Mouse (Mus musculus): ENCODE measurements around the gene Nfkbib.
A peak's percentile ranks its signal among the peaks of the same experiment; 100 is the strongest.

Nfkbib gene

GRCm38 (mm10) chr7:28767462-28767965 is at the start of gene Nfkbib:
Gene Nfkbib (minus strand): TSS chr7:28767512.
- no peak for DNase-seq

- no peak for DNase-seq
Measured at GRCm38 (mm10) chr7:28816920-28817319, 49.6 kb upstream of the Nfkbib start.

- no peak for DNase-seq
Measured at GRCm38 (mm10) chr7:28816201-28816600, 48.9 kb upstream of the Nfkbib start.

- DNase-seq = no peak
Measured at GRCm38 (mm10) chr7:28815230-28815629, 47.9 kb upstream of the Nfkbib start.

- no peak for DNase-seq
Measured at GRCm38 (mm10) chr7:28814306-28815034, 47.2 kb upstream of the Nfkbib start.

GRCm38 (mm10) chr7:28812949-28813348 is 45.6 kb upstream of the Nfkbib start:
- DNase-seq = no peak

GRCm38 (mm10) chr7:28812436-28812835 is 45.1 kb upstream of the Nfkbib start:
- no peak for DNase-seq

GRCm38 (mm10) chr7:28811640-28812275 is 44.4 kb upstream of the Nfkbib start:
- no peak for DNase-seq

GRCm38 (mm10) chr7:28811228-28811627 is 43.9 kb upstream of the Nfkbib start:
- peak; percentile 97 for DNase-seq

- peak; percentile 98 for DNase-seq
Measured at GRCm38 (mm10) chr7:28810107-28811066, 43.1 kb upstream of the Nfkbib start.

GRCm38 (mm10) chr7:28809401-28810089 is 42.2 kb upstream of the Nfkbib start:
- peak; percentile 85 for DNase-seq

- peak; percentile 96 for DNase-seq
Measured at GRCm38 (mm10) chr7:28808957-28809393, 41.7 kb upstream of the Nfkbib start.

GRCm38 (mm10) chr7:28808221-28808941 is 41.1 kb upstream of the Nfkbib start, which contains the start of gene Hnrnpl:
Gene Hnrnpl (plus strand): TSS chr7:28808541.
- peak; percentile 40 for DNase-seq

- no peak for DNase-seq
Measured at GRCm38 (mm10) chr7:28807641-28808220, 40.4 kb upstream of the Nfkbib start.

- DNase-seq = no peak
Measured at GRCm38 (mm10) chr7:28806869-28807268, 39.6 kb upstream of the Nfkbib start.

- DNase-seq = no peak
Measured at GRCm38 (mm10) chr7:28803756-28804155, 36.4 kb upstream of the Nfkbib start.

- DNase-seq = peak; percentile 61
Measured at GRCm38 (mm10) chr7:28802846-28803588, 35.7 kb upstream of the Nfkbib start.

- DNase-seq = no peak
Measured at GRCm38 (mm10) chr7:28801901-28802670, 34.8 kb upstream of the Nfkbib start.

GRCm38 (mm10) chr7:28801451-28801850 is 34.1 kb upstream of the Nfkbib start:
- DNase-seq = no peak

- DNase-seq = no peak
Measured at GRCm38 (mm10) chr7:28799994-28800393, 32.7 kb upstream of the Nfkbib start.

Data from liver (tissue).